Mouse (Mus musculus): ENCODE results near the gene Gtf3c1.

- TF ChIP-seq CTCF (IDR thresholded peaks at IDR 0.05; ENCODE audit: control insufficient read depth, insufficient read depth, low read length): no peak
- TF ChIP-seq POLR2A (IDR thresholded peaks at IDR 0.05; ENCODE audit: borderline replicate concordance, control insufficient read depth, low read depth, low read length): no peak
Measured at GRCm38 (mm10) chr7:125714803-125715202, 7.2 kb upstream of the Gtf3c1 start.

Data from bone marrow, adult 2 months (tissue).